Mouse (Mus musculus) skeletal muscle tissue, postnatal 0 days (tissue): ENCODE data around the gene A2m. TPM values are rescaled to one million over a fixed set of nuclear protein-coding genes. Genes with fewer than 3 reads are reported as not detected.

Source experiments
- polyA plus RNA-seq: library from polyadenylated mRNA; unstranded; fragments of >200 nt; fragmentation: Nextera tagmentation; extraction: Ambion mirVana; gene quantifications from 2 replicates; pipeline ENCODE4 v1.2.1, GENCODE M21; 2015

Gene A2m
- 0.38 and 0.56 TPM in 2 replicates for polyA plus RNA-seq

GRCm38 (mm10) chr6:121635076-121635475, at the start of gene A2m:
TSS of gene A2m (plus strand) at chr6:121635376.

Other genes starting within 250 kb of the A2m start
- 1.4 TPM in 2 replicates for gene Iqsec3, start 161.7 kb upstream of the A2m start, polyA plus RNA-seq
- gene Gm7298, start 97.6 kb downstream of the A2m start, polyA plus RNA-seq: not detected in 2 replicates
- not detected in 2 replicates for gene Mug1, start 203.2 kb downstream of the A2m start, polyA plus RNA-seq